Mouse (Mus musculus) B cell, adult (primary cell): ENCODE measurements around the gene Cyp3a44. TPM values are rescaled to one million over a fixed set of nuclear protein-coding genes. Genes with fewer than 3 reads are reported as not detected.

Experiments used
- total RNA-seq: library from RNA; stranded (reverse); gene quantifications from 4 replicates; pipeline ENCODE4 v1.2.4, GENCODE M21; 2023; ENCODE audit not compliant: inconsistent age

Cyp3a44 gene
- total RNA-seq = not detected in 4 replicates

GRCm38 (mm10) chr5:145805796-145806195 is at the start of gene Cyp3a44:
Gene Cyp3a44 (minus strand): TSS chr5:145805874.

Other genes with a start within 250 kb of the Cyp3a44 start
- not detected in 4 replicates for gene Cyp3a41b, start 221.1 kb downstream of the Cyp3a44 start, total RNA-seq
- not detected in 4 replicates for gene Cyp3a41a, start 85.7 kb downstream of the Cyp3a44 start, total RNA-seq
- gene Cyp3a11, start 74.1 kb upstream of the Cyp3a44 start, total RNA-seq = not detected in 4 replicates
- not detected in 4 replicates for gene Cyp3a25, start 203.7 kb upstream of the Cyp3a44 start, total RNA-seq